Mouse (Mus musculus): Measurements from ENCODE around the gene Cops8.

The Cops8 gene

GRCm38 (mm10) chr1:90602759-90603560, at the start of gene Cops8:
Cops8 (plus strand) TSS chr1:90602981.
- peak; percentile 89 to 93 for DNase-seq (ENCODE audit: low spot score in 2 of 2)

GRCm38 (mm10) chr1:90557140-90557539, 45.6 kb upstream of the Cops8 start:
- no peak for DNase-seq (ENCODE audit: low spot score in 2 of 2)

- no peak for DNase-seq (ENCODE audit: low spot score in 2 of 2)
These were observed 41.6 kb upstream of the Cops8 start for GRCm38 (mm10) chr1:90560942-90561726.

GRCm38 (mm10) chr1:90563945-90564344, 38.8 kb upstream of the Cops8 start:
- DNase-seq (ENCODE audit: low spot score in 2 of 2): no peak

GRCm38 (mm10) chr1:90566664-90567440, 35.9 kb upstream of the Cops8 start:
- DNase-seq (ENCODE audit: low spot score in 2 of 2): no peak

GRCm38 (mm10) chr1:90573831-90574230, 28.9 kb upstream of the Cops8 start:
- DNase-seq (ENCODE audit: low spot score in 2 of 2): no peak

- DNase-seq (ENCODE audit: low spot score in 2 of 2): no peak
These were observed 27.9 kb upstream of the Cops8 start for GRCm38 (mm10) chr1:90574845-90575244.

- no peak for DNase-seq (ENCODE audit: low spot score in 2 of 2)
These were observed 25.4 kb upstream of the Cops8 start for GRCm38 (mm10) chr1:90577417-90577816.

- no peak for DNase-seq (ENCODE audit: low spot score in 2 of 2)
These were observed 20.1 kb upstream of the Cops8 start for GRCm38 (mm10) chr1:90582635-90583034.

- DNase-seq (ENCODE audit: low spot score in 2 of 2): peak; percentile 15 to 50
These were observed 14.6 kb upstream of the Cops8 start for GRCm38 (mm10) chr1:90588021-90588734.

GRCm38 (mm10) chr1:90590797-90591196, 12.0 kb upstream of the Cops8 start:
- no peak for DNase-seq (ENCODE audit: low spot score in 2 of 2)

GRCm38 (mm10) chr1:90592784-90593183, 10.0 kb upstream of the Cops8 start:
- peak; percentile 25 to 62 for DNase-seq (ENCODE audit: low spot score in 2 of 2)

- DNase-seq (ENCODE audit: low spot score in 2 of 2): no peak
These were observed 3.6 kb upstream of the Cops8 start for GRCm38 (mm10) chr1:90599226-90599625.

- DNase-seq (ENCODE audit: low spot score in 2 of 2): no peak
These were observed 1.7 kb upstream of the Cops8 start for GRCm38 (mm10) chr1:90601096-90601495.

GRCm38 (mm10) chr1:90603561-90603887, 743 bp downstream of the Cops8 start:
- DNase-seq (ENCODE audit: low spot score in 2 of 2): no peak

GRCm38 (mm10) chr1:90609363-90609762, 6.6 kb downstream of the Cops8 start:
- DNase-seq (ENCODE audit: low spot score in 2 of 2): no peak

- DNase-seq (ENCODE audit: low spot score in 2 of 2): no peak
These were observed 14.5 kb downstream of the Cops8 start for GRCm38 (mm10) chr1:90617258-90617657.

GRCm38 (mm10) chr1:90633415-90634030, 30.7 kb downstream of the Cops8 start:
- no peak for DNase-seq (ENCODE audit: low spot score in 2 of 2)

GRCm38 (mm10) chr1:90634205-90634745, 31.5 kb downstream of the Cops8 start:
- no peak for DNase-seq (ENCODE audit: low spot score in 2 of 2)

- DNase-seq (ENCODE audit: low spot score in 2 of 2): no peak
These were observed 35.6 kb downstream of the Cops8 start for GRCm38 (mm10) chr1:90638335-90638734.
